Mouse (Mus musculus): ENCODE results near the gene Ctsf. TPM values are rescaled to one million over a fixed set of nuclear protein-coding genes. Genes with fewer than 3 reads are reported as not detected.
"Not testable (repeated sequence)": the region's sequence is repeated elsewhere in the genome, so short reads cannot be mapped to it uniquely, and the experiment has no call there.

The Ctsf gene
- total RNA-seq (2021): 10 to 100 TPM; 24.9 to 25.9 TPM

DNA sequence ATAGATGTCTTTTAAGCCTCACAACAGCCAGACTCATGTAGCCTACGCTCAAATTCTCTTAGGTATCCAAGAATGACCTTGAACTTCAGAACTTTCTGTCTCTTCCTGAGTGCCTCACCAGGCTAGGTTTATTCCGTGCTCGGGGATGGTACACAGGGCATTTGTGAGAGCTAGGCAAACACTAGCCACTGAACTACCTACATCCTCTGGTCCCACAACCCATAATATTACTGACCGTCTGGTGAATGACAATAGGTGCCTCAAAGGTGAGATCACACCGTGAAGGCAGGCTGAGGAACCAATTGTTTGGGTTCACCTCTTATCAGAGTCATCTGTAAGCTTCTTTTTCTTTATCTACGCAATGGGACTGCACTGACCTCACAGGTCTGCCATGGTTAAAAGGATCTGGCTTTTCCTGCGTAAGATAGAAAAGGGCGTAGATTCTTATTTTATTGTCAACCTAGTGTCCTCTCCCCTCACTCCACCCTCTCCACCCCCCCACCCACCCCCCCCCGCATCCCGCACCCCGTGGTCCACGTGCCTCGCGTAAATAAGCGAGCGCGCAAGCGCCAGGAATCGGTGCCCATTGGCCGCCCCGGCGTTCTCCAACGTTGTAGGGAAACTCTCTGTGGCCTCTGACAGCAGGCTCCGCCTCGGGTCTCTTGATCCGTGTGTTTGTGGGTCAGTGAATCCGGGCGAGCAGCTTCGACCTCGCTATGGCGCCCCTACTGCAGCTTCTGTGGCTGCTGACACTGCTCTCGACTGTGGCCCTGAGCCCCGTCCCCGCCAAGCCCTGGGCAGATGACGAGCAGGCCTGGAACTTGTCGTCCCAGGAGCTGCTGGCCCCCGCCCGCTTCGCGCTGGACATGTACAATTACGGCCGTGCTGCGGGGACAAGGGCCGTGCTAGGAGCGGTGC is at the start of gene Ctsf:
Gene Ctsf (plus strand): TSS at position 579 of the 918 bp plus-strand sequence.
- DNase-seq: peak; percentile 85

GRCm38 (mm10) chr19:4810309-4810708 is 44.6 kb upstream of the Ctsf start:
- DNase-seq: no peak

DNA sequence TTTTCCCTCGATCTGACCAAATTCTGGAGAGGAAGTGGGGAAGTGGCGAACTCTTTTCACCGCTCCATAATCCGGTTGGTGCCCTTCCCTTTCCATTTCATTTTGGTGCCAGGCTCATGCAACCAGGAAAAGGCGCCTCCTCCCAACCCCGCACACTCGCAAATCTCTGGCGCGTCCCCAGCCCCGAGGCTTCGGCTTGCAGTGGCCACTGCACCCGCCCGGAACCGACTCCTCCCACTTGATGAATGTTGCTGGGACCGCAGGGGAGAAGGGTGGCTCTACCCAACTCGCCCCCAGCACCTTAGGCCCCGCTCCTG is 44.2 kb upstream of the Ctsf start:
- no peak for DNase-seq

GRCm38 (mm10) chr19:4811063-4811908 is 43.6 kb upstream of the Ctsf start, which contains the start of the genes Gm21992 and Rbm14:
Gene Gm21992, minus strand, starts transcription at chr19:4811612.
Gene Rbm14, minus strand, starts transcription at chr19:4811634.
- peak; percentile 98 for DNase-seq

DNA sequence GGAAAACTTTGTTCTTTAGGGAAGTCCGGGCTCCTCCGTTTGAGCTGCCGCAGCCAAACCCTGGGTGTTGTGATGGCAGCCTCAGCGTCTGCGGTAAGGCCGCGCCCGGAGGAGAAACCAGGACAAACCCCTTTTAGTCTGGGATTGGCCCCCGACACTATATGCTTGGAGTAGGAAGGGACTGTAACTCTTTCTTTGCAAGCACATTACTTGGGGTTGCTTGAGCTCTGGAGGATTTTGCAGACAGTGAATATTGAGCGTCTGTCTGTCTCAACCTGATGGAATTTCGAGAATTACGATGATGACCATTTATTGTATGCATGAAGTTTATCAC is 43.1 kb upstream of the Ctsf start:
- DNase-seq: no peak

GRCm38 (mm10) chr19:4812334-4812949 is 42.5 kb upstream of the Ctsf start:
- DNase-seq: not testable (repeated sequence)

GRCm38 (mm10) chr19:4813015-4813414 is 41.9 kb upstream of the Ctsf start:
- peak; percentile 42 for DNase-seq

- no peak for DNase-seq
Measured at GRCm38 (mm10) chr19:4817182-4817835, 37.6 kb upstream of the Ctsf start.

- peak; percentile 81 for DNase-seq
Measured at GRCm38 (mm10) chr19:4820678-4821303, 34.1 kb upstream of the Ctsf start.

DNA sequence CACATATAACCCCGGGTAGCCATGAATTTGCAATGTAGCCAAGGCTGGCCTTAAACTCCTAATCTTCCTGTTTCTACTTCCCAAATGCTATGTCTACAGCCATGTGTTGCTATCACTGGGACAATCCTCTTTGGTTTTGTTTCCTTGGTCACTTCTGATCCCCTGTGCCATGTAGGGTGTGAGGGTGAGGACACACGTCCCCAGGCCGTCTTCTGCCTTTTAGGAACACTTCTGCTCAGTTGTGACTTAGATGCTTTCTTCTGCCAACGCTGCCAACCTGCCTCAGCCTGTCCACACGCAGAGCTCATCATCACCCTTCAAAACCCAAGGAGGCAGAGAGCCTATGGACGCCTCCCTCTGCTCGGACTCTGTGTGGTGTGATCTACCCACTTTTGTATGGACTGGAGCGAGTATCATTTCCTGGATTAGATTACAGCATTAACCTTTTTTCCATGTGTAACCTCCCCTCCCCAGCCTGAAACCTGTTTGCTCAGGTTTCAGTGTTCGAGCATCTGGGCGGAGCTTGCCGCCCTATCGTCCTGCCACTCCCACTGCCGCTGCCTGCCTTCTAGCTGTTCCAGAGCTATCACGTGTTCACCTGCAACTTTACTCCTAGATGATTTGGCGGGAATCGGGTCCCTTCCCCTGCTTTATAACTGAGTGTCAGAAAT is 26.4 kb upstream of the Ctsf start:
- no peak for DNase-seq

DNA sequence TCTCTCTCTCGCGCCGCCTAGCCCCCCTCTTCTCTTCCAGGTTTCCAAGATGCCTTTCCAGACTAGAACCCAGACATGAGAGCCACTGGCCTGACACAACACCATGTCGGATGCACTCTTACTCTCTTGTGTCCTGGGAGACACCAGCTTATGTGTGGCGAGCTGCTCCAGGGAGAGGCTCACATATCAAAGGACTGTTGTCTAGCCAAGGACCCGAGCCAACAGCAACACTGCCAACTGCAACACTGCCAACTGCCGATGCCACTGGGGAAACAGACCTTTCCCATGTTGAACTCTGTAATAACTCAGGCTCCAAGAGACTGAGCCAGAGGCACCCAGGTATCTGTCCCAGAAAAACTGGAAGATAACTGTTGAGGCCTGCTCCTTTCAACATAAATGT is 25.8 kb upstream of the Ctsf start:
- DNase-seq: peak; percentile 78

GRCm38 (mm10) chr19:4833977-4834376 is 21.0 kb upstream of the Ctsf start:
- no peak for DNase-seq

GRCm38 (mm10) chr19:4836096-4836495 is 18.8 kb upstream of the Ctsf start:
- no peak for DNase-seq

DNA sequence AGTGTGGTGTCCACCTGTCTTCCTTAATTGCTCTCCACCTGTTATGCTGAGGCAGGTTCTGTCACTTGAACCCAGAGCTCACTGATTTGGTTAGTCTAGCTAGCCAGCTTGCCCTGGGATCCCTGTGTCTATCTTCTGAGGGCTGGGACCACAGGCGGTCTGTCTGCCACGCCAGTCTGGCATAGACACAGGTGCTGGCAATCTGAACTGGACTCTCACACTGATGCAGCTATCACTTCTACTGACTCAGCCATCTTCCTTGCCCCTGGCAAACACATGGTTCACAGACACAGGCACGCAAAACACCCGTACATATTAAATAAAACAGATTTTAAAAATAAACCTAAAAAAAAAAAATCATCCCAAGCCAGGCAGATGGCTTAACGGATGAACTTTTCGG is 17.9 kb upstream of the Ctsf start:
- no peak for DNase-seq

- no peak for DNase-seq
Measured at GRCm38 (mm10) chr19:4838526-4839140, 16.3 kb upstream of the Ctsf start.

- peak; percentile 97 for DNase-seq
Measured at GRCm38 (mm10) chr19:4839149-4839548, 15.8 kb upstream of the Ctsf start, which contains the start of the genes Ccs and Ccdc87. Gene Ccs, minus strand, starts transcription at chr19:4839332. Gene Ccdc87, plus strand, starts transcription at chr19:4839366.

GRCm38 (mm10) chr19:4840848-4841247 is 14.1 kb upstream of the Ctsf start:
- no peak for DNase-seq

- no peak for DNase-seq
Measured at GRCm38 (mm10) chr19:4842611-4843010, 12.3 kb upstream of the Ctsf start.

GRCm38 (mm10) chr19:4845846-4846245 is 9.1 kb upstream of the Ctsf start:
- DNase-seq: no peak

GRCm38 (mm10) chr19:4847490-4847889 is 7.4 kb upstream of the Ctsf start:
- DNase-seq: peak; percentile 40

GRCm38 (mm10) chr19:4849800-4850199 is 5.1 kb upstream of the Ctsf start:
- no peak for DNase-seq

All from heart, postnatal 4 days (tissue).